Mouse (Mus musculus) thymus, adult 18-20 months (tissue): ENCODE data around the gene S100a3.

Experiments used
- DNase-seq, 2 experiments: peaks; one replicate each; pipeline ENCODE4 v3.0.0; 2022; ENCODE audit warnings: mixed read lengths in 2 of 2

Gene S100a3

DNA sequence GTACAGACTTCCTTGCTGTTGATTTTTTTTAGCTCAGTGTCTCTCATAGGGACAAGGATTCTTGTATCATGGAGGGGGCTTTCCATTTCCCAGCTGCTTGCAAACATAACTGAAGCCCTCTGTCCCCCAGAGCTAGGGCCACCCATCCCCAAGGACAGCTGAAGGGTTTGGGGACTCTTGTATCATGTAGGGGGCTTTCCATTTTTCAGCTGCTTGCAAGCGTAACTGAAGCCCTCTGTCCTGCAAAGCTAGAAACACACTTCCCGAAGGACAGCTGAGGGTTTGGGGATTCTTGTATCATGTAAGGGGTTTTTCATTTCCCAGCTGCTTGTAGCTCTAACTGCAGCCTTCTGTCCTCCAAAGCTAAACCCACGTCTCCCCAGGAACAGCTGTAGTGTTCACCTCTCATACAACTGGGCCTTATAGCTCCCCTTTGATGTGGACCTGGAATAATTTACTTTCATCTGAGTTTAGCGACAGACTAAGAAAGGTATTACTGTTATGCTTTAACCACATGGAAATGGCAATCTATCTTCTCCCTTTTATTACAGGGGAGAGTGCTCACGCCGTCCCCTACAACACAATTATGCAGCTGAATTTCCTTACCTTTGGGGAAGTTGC is at the start of gene S100a3:
Gene S100a3, plus strand, starts transcription at position 571 of the 621 bp plus-strand sequence.
- DNase-seq = no peak

DNA sequence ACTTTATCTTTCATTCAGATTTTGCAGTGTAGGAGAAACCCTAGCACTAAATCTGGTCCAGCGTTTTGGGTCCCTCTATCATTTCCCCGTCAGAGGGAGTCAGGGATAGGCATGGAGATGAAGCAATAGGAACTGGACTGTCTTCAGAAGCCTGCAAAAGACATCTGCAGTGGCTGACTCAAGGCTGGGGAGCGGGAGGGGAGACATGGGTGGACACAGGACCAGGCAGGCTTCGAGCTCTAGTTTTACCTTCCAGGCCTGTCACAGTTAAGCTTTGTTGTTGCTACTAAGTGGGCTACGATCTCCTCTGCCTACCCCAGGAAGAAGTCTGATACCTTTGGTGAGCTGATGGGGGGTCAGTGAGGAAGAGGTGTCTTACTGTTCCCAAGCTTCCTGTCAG is 48.1 kb upstream of the S100a3 start:
- DNase-seq = no peak

DNA sequence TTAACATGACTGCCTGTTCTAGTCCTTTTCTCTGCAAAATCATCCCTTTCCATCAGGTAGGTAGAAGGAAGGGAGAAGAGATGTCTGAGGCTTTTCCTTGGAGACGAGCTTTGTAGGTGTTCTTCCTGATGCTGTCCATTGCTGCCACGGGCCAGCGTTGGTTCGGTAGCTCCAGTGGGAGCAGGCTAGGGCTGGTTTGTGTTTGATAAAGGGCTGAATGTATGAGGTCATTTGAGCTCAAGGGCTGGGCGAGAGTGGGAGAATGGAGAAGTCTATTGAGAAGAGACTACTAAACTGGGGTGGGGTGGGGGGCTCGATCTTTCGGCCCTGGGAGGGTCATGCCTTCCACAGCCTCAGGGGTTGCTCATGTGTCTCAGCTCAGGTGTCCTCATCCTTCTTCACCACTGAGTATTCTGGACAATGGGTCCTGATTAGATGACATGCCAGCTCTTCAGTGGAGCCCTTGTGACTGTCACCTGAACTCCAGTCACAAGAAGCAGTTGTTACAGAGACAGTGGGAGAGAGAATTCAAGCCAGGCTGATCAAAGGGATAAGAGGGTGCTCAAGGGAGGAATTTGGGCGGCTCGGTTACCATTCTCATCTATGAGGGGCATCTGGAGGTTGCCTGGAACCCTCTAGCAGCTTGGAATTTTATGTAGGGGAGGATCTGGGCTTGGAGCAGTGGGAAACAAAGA is 47.3 kb upstream of the S100a3 start:
- no peak for DNase-seq

DNA sequence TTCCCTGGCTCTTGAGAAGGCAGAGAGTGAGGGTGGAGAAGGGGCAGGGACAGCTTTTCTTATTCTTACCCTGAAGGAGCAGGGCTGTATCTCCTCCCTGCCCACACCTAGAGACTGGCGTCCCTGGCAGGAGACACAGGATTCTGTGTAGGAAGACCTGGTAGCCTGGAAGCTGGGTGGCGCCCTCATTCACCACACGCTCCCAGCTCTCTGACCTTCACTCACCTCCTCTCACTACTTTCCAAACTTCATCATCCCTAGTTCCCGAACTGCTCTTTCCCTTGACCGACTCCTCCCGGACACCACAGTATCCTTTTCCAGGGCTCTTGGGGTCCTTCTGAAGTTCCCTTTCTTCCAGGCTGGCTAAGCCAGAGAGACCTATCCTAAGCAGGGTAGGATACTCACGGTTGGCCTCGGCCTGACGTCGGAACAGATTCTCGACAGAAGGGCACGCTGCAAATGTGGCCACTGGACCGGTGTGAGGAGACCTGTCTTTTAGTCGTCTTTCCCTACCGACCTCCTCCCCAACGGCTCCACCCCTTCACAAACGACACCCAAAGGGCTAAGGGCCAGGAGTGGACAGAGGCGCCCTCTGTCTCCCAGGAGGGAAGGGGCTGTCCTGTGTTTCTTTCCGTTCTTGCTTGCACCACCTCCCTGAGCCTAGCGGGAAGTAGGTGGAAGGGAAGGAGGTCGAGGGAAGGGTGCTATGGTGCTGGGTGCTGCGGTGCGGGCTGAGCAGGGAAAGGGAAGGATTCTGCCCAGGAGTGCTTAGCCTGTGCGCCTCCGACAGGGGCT is 46.4 kb upstream of the S100a3 start, which contains the start of the genes S100a1 and S100a13:
Gene S100a1, minus strand, starts transcription at position 597 of the 795 bp plus-strand sequence.
Gene S100a13, plus strand, starts transcription at position 640 of the 795 bp plus-strand sequence.
- DNase-seq = peak; percentile 30 to 44

DNA sequence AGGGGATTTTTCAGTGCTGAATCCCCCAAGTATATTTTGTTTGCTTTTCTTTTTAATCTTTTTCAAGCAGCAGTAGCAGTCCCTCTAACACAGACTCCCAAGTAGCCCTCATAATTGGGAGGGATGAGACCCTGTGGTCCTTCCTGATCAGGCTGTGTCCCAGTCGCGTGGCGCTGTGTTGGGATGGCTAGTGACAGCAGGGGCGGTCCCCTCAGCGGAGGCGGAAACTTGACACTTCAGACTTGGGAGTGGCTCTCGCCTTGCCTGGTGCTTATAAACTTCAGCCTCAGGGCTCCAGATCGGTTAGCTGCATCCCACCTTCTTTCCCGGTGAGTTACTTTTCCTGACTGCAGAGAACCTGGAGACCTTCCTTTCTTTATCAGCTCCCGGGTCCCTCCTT is 45.7 kb upstream of the S100a3 start:
- peak; percentile 42 to 57 for DNase-seq

DNA sequence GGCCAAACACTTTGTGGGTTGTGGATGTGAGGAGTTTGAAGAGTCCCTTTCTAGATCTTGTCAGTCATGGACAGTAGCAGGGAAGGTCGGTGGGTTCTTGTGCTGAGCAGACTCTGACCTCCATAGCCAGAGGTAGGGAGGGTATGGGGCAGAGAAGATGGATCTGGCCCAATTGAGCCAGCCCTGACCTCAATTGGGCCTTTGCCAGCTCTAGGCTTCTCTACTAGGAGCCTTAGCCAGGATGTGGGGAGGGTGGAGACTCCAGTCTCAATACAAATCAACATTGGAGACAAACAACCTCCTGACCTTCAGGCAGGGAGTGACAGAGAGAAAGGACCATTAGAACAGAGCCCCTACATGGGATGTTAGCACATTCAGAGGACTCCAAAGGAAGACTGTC is 45.1 kb upstream of the S100a3 start:
- no peak for DNase-seq

DNA sequence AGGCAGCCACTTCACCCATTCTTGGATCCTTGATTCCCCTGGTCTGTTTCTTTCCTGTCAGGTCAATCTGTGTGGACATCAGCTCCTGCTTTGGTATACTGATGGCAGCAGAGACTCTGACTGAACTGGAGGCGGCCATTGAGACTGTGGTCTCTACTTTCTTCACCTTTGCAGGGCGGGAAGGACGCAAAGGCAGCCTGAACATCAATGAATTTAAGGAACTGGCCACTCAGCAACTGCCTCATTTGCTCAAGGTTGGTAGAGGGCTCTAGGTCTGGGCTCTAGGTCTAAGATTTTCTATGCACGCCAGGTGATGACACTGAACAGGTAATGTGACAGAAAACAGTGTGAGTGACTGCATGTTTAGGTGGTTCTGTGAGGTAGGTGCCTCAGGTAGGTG is 44.6 kb upstream of the S100a3 start:
- no peak for DNase-seq

DNA sequence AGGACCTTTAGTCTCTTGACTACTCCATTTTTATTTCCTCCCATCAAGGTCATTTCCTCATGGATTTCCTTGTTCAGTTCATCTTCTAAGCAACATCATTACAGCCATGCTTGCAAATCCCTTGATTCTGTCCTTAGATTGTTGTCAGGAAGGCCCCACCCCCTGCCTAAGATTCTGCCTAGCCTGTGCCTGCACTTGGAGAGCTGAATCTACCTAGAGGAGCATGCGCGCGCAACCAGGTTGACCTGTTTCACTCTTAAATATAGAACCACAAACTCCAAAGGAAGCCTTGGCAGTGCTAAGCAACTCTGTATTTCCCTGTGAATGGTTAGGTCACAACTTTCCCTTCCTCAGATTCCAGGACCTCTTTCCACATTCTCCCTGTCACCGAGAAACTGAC is 42.7 kb upstream of the S100a3 start:
- DNase-seq = no peak

DNA sequence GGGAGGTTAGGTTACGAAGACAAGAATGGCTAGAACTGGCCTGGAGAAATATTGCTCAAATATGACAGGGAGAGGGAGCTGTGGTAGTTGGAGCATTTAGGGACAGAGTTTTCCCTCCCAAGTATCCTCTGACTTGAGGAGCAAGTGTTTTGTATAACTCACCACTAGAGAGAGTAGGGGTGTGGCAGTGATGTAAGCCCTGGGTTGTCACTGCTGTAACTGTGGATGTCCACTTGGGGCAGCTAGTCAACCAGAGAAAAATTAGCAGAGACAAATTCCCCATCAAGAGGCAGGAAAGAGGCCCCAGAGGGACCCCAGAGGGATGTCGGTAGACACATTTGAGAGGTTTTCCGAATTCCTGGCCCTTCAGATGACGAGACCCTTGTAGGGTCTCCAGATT is 35.0 kb upstream of the S100a3 start:
- DNase-seq = no peak

DNA sequence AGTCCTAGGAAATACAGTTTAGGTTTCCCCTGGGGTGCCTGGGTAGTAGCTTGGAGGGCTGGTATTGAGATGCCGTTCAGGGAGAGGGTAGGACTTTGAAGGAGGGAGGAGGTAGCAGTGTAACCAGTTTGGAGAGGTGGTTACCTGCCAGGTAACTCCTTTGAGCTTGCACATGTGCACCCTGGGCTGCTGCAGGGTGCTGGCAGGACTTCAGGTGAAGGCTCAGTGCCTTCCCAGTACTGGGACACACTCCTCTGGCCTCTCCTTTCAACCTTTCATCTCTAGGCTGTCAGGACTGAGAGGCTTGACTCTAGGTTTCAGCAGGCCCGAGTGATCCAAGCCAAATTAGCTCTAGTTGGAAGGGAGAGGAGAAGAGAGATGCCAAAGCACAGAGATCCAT is 34.3 kb upstream of the S100a3 start:
- no peak for DNase-seq

DNA sequence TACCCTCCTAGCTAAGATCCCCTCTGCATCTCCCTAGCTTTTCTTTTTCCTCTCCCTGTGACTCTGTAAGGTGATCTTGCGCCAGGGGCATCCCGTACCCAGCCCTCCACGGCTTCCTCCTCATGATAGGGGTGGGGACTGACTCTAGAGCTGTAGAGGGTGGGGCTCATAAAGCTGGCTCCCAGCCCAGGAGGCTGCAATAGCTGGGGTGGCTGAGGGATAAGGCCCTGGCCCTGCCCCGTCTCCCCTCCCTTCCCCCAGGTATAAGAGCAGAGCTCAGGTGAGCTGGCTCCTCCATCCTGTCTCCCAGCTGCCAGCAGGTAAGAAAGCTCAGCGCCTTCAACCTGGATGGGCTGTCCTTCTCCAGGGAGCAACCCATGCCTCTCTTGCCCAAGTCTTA is 33.8 kb upstream of the S100a3 start, which contains the start of gene S100a14:
Gene S100a14, plus strand, starts transcription at position 277 of the 400 bp plus-strand sequence.
- no peak for DNase-seq

DNA sequence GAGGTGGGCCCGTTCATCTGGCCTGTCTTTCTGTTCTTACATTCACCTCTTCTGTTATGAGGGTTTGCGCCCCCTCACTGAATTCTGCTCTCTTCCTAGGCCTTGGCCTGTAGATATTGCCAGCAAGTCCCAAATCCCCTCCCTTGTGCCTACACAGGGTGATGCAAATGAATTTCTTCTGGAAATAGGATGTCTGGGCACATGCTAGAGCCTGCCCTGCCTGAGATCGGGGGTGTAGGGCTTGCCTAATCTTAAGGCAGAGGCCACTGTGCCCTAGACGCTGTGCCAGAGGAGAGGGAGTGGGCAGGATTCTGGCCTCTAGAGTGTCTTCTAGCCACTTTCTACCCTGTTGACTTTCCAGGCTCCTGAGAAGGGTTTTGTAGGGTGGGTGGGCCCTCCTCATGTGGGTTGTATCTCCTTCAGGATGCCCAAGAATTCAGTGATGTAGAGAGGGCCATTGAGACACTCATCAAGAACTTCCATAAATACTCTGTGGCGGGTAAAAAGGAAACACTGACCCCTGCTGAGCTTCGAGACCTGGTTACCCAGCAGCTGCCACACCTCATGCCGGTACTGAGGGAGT is 33.0 kb upstream of the S100a3 start:
- DNase-seq = no peak

DNA sequence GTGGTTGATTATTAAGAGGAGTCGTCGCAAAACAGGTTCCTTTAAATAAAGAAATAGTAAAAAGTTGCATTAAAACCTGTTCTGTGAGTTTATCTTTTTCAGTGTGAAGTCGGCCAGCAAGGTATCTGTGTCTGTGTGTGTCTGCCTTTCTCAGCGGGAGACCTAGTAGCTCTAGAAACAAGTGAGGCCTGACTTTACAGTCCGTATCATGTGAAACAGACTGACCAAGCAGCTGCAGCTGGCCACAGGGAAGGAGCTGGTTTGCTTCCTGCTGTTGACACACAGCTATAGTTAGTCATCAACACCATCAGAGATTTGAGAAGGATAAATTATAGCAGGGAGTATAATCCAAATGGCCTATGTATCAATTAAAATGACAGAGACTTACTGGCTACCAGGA is 28.7 kb upstream of the S100a3 start:
- no peak for DNase-seq

DNA sequence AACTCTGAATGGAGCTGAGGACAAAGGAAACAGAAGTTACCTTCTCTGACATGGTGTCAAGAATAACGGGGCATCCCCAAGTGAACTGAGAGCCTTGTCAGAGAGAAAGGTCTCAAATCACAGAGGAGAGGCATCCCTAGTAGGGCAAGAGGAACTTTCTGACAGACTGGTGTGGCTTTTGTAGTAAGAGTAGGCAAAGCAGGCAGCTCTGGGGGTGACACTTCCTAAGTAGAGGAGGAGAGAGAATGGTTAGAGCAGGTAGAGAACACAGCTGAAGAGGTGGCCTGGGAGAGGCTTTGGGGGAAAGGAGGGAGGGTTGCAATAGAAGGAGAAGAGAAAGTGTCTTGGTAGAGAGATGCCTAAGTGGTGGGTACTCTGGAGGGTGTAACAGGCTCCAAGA is 24.9 kb upstream of the S100a3 start:
- DNase-seq = no peak

DNA sequence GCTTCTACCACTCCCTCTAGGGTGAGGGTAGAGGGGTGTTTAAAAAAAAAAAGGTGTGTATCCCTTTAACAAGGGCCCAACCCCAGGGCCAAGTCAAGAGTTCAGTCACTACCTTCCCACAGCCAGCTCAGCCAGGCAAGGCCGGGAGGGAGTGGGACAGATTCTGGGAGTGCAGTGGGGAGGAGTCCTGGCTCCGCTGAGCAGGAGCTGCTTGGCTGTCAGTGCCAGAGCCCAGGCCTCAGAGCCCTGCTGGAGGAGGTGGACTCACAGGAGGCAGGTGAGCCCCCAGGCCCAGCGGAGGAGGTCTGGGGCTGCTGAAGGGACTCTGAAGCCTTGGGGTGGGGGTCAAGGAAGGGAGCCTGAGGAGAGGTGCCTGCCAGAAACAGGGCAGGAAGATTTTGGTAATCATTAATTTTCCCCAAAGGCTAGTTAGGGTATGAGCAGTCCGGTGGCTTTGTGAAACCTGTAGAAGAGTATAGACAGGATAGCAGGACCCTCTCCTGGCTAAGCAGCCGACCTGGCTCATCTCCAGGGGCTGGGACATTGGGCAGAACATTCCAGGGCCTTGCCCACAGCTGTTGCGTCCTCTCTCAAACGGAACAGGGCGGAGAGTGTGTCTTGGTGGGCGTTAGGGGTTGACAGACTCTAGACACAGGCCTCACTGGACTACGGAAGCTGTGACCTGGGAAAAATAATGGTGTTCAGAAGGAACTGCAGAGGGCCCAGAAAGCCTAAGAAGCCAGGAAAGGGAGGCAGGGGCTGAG is 23.1 kb upstream of the S100a3 start, which contains the start of gene S100a16:
Gene S100a16, plus strand, starts transcription at position 114 of the 764 bp plus-strand sequence.
- peak in 1 of 2 experiments; percentile 11 for DNase-seq

DNA sequence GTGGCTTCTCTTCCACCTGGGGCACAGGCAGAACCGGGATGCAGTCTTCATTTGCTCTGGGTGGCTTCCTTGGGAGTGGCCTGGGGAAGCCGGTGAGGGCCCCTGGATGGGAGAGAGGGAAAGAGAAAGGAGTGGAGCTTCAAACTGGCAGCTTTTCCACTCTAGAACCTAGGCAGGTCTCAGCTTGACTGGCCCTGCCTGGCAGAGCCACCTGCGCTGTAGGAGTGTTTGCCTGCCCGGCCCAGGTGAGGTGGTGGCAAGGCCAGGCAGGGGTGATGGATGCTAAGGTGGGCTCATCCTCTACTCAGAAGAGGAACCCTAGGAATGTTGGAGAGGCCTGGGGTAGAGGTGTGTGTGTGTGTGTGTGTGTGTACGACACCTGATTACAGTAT is 22.5 kb upstream of the S100a3 start:
- no peak for DNase-seq

DNA sequence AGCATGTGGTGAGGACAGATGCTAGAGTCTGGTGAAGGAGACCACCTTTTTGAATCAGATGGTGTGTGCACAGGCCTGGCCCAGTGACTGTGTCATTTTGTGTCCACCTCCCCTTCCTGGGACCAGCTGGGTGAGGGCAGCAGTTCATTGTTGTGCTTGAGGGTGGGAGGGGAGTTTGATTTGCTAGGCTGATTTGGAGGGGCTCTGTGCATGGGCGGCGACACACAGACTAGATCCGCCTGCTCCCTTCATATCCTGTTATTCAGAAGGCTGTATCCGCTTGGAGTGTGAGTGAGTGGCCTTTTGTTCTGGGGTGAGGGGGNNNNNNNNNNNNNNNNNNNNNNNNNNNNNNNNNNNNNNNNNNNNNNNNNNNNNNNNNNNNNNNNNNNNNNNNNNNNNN is 19.5 kb upstream of the S100a3 start:
- DNase-seq = no peak

DNA sequence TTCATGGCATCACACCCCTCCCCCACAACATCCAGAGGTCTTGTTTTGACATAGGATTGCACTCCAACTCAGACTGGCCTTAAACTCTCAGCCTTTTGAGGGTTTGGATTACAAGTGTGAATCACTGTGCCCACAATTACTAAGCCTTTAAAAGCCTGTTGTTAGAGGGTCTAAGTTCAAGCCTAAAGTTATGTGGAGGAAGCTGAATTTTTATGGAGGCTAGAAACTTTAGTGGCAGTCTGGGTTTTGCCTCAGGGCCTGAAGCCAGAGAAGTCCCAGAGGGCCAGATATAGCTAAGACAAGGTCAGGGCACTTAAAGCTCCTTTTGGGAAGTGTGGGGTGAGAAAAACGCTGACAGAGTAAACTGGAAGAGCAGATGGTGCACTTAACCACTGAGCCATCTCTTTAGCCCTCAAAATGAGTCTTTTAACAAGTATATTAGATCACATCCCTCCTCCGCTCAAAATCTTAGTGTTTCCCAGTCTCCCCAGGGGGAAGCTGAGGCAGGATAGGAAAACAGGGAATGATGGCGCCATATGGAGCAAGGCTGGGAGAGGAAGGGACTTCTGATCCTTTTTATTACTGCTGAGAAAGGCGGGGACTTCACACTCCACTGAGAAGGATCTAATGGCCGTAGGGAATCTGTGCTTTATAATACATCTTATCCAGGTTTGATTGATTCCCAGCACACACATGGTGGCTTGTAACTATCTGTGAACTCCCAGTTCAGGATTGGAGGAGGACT is 10.5 kb upstream of the S100a3 start:
- DNase-seq = no peak

DNA sequence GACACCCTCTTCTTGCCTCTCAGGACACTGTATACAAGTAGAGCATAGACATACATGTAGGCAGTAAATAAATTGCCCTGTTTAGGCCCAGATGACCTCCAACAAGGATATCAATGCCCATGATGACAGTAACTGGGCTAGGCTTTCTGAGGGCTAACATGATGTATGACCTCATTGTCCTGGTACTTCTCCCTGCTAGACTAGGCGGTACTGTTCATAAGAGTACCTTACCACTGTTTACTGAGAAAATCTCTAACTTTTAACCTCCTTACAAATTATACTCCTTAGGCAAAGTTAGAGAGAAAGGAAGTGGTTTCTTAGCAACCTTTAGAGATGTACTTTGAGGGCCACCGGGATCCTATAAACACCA is 10.0 kb upstream of the S100a3 start:
- DNase-seq = no peak

DNA sequence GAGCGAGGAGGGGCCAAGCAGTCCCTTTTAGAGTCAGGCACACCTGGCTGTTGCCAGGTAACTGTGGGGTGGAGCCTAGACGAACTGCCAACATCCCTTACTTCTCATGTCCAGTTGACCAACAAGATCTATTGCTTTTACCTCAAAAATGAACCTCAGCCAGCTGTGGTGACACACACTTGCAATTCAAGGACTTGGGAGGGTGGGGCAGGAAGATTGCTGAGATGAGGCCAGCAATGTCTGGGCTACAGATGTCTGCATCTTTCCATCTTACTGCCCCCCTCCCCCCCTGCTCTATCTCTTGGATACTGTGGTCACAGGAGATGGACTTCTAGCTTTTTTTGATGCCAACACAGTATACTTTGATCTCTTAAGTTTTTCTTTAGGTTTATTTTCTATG is 8.1 kb upstream of the S100a3 start:
- no peak for DNase-seq

DNA sequence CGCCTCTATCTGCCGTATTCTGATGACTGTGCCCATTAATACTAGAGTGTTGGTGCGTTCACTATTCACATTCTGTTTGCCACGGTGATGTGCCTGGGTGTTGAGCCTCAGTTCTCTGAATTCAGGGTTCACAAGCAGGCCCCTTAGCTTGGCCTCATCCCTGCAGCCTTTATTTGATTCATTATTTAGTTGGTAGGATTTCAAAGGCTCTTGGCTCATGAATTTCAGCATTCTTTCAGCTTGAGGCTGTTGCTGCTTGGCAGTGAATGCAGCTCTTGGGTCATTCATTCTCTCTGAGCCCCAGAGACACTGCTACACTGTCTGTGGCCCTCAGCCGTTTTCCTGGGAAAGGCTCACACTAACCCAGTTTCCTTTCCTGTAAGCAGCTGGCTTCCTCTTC is 4.4 kb upstream of the S100a3 start:
- DNase-seq = no peak

DNA sequence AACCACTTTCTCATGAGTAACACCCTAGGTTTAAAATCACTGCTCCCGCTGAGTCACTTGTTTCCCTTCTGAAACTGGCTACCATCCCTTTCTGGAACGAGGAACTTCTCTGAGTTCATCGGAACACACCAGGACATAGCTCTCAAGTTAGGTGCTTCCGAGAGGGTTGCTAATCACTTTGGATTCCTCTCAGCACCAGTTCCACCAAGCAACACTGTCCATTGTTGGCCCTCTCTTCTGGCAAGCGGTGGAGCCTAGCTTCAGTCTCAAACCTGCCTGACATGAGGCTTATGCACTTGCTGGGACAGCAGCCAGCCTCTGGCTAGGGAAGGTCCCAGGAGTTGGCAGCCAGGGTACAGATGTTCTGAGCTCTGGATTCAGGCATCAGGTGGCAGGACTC is 14.3 kb downstream of the S100a3 start:
- DNase-seq = no peak
